Mouse (Mus musculus) embryonic facial prominence, embryonic 10.5 days (tissue): ENCODE data around the gene Anapc1. TPM values are rescaled to one million over a fixed set of nuclear protein-coding genes. Genes with fewer than 3 reads are reported as not detected.

Experiments
- DNase-seq: peaks from one replicate; pipeline ENCODE4 v3.0.0-alpha.2; 2017; ENCODE audit warnings: low spot score
- H3K27ac ChIP-seq: fragments of 300-500 bp; sonication (generic); replicated peaks from 2 replicates; pipeline ENCODE4 v1.5.1; 2016; ENCODE audit warnings: mild to moderate bottlenecking
- H3K27me3 ChIP-seq: fragments of 300-500 bp; sonication (generic); replicated peaks from 2 replicates; pipeline ENCODE4 v1.6.1; 2016; ENCODE audit warnings: low read depth, mild to moderate bottlenecking; ENCODE audit not compliant: poor library complexity, severe bottlenecking
- H3K36me3 ChIP-seq: fragments of 300-500 bp; sonication (generic); replicated peaks from 2 replicates; pipeline ENCODE4 v1.6.1; 2016; ENCODE audit warnings: mild to moderate bottlenecking, moderate library complexity
- H3K4me1 ChIP-seq: fragments of 300-500 bp; sonication (generic); 2 replicates; pipeline ENCODE4 v1.6.1; 2016
- H3K4me3 ChIP-seq: fragments of 300-500 bp; sonication (generic); 2 replicates; pipeline ENCODE4 v1.5.1; 2016; ENCODE audit warnings: mild to moderate bottlenecking, moderate library complexity
- H3K9me3 ChIP-seq: fragments of 300-500 bp; sonication (generic); 2 replicates; pipeline ENCODE4 v1.6.1; 2016; ENCODE audit warnings: mild to moderate bottlenecking
- WGBS: fragments of 180-500 bp; shearing (Covaris S2); methylation state at CpG from one replicate; pipeline ENCODE4 v1.1.7; 2016; 5-methylcytosine and 5-hydroxymethylcytosine counted together
- polyA plus RNA-seq: library from polyadenylated mRNA; unstranded; fragments of >200 nt; fragmentation: Nextera tagmentation; extraction: Ambion mirVana; gene quantifications from 2 replicates; pipeline ENCODE4 v1.2.1, GENCODE M21; 2016

The Anapc1 gene
- polyA plus RNA-seq: 83.1 and 93.4 TPM in 2 replicates

DNA sequence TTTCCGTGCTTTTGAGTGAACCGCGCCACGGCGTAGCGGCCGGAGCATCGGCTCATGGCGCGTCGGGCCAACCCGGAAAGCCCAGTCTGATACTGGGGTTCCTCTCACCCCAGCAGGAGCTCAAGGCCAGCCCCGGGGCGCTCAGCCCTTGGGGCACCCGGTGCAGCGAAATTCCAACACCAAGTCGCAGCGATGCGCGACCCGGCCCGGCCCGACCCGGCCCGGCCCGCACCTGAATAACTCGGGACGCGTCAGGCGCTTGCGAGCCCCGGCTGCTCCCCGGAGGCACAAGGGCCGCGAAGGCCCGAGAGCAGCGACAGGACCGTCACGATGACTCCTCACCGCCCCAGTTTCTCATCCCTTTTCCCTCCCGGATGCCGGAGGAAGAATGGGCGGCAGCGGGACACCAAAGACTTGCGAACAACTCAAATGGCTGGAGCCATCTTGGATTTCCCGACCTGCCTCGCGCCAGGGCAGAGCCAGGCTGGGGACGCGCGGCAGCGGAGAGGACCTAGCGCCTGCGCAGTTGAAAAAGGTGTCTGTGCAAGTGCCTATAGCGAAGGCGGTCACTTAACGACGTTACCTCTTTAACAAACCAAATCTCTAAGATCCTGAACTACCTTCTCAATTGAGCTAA is at the start of gene Anapc1:
TSS of gene Anapc1 (minus strand) at position 471 of the 637 bp plus-strand sequence.
- Histone ChIP-seq H3K27ac (peak within 1 kb of the TSS; percentile 98), H3K4me1 (peaks cover 17% of the 10 kb centered on the region), H3K4me3 (peak within 1 kb of the TSS; percentile 96), H3K9me3 (no peaks in the 10 kb centered on the region), H3K27me3 (no peaks in the 10 kb centered on the region), H3K36me3 (peaks cover 38% of the 10 kb centered on the region)
- peak; percentile 92 for DNase-seq
- WGBS: under 1% methylated on average over 58 of the region's 58 CpGs

- Histone ChIP-seq H3K9me3 (no peaks in the 10 kb centered on the region), H3K36me3 (peaks cover 64% of the 10 kb centered on the region), H3K27ac (no peak overlapping the region), H3K4me1 (peaks cover 5% of the 10 kb centered on the region), H3K27me3 (no peaks in the 10 kb centered on the region), H3K4me3 (no peak overlapping the region)
- WGBS: 78% methylated on average over 3 of the region's 3 CpGs
- no peak for DNase-seq
These were observed 47.9 kb upstream of the Anapc1 start for GRCm38 (mm10) chr2:128735089-128735488.

- 88% methylated on average over 1 of the region's 1 CpGs for WGBS
- Histone ChIP-seq H3K4me1 (peaks cover 12% of the 10 kb centered on the region), H3K27ac (no peak overlapping the region), H3K9me3 (no peaks in the 10 kb centered on the region), H3K4me3 (no peak overlapping the region), H3K27me3 (no peaks in the 10 kb centered on the region), H3K36me3 (peaks cover 46% of the 10 kb centered on the region)
- DNase-seq: no peak
These were observed 44.8 kb upstream of the Anapc1 start for GRCm38 (mm10) chr2:128731951-128732350.

- no peak for DNase-seq
- H3K36me3 ChIP-seq: peaks cover 43% of the 10 kb centered on the region
- H3K4me3 ChIP-seq: no peak overlapping the region
- no peaks in the 10 kb centered on the region for H3K27me3 ChIP-seq
- H3K4me1 ChIP-seq: peaks cover 12% of the 10 kb centered on the region
- H3K9me3 ChIP-seq: no peaks in the 10 kb centered on the region
- WGBS: 77% methylated on average over 10 of the region's 10 CpGs
- H3K27ac ChIP-seq: no peak overlapping the region
These were observed 44.3 kb upstream of the Anapc1 start for GRCm38 (mm10) chr2:128731514-128731913.

DNA sequence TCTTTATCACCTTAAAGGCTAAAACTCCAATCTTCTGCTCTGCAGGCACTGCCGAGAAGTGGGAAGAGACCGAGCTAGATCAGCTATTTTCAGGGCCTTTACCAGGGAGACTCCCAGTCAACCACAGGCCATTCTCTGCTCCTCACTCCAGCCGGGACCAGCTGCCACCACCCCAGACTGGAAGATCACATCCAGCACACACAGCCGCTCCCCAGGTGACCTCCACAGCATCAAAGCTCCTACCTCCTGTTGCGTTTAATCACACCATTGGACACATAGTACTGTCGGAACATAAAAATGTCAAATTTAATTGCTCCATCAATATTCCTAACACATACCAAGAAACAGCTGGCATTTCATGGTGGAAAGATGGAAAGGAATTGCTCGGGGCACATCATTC is 42.0 kb upstream of the Anapc1 start:
- Histone ChIP-seq H3K4me1 (peaks cover 7% of the 10 kb centered on the region), H3K4me3 (no peak overlapping the region), H3K27me3 (no peaks in the 10 kb centered on the region), H3K36me3 (peaks cover 41% of the 10 kb centered on the region), H3K27ac (no peak overlapping the region), H3K9me3 (no peaks in the 10 kb centered on the region)
- DNase-seq: no peak
- 84% methylated on average over 7 of the region's 7 CpGs for WGBS

- H3K4me3 ChIP-seq: no peak overlapping the region
- H3K36me3 ChIP-seq: peaks cover 42% of the 10 kb centered on the region
- peaks cover 7% of the 10 kb centered on the region for H3K4me1 ChIP-seq
- H3K9me3 ChIP-seq: no peaks in the 10 kb centered on the region
- H3K27ac ChIP-seq: no peak overlapping the region
- H3K27me3 ChIP-seq: no peaks in the 10 kb centered on the region
- 82% methylated on average over 4 of the region's 4 CpGs for WGBS
- no peak for DNase-seq
These were observed 40.9 kb upstream of the Anapc1 start for GRCm38 (mm10) chr2:128728066-128728465.

DNA sequence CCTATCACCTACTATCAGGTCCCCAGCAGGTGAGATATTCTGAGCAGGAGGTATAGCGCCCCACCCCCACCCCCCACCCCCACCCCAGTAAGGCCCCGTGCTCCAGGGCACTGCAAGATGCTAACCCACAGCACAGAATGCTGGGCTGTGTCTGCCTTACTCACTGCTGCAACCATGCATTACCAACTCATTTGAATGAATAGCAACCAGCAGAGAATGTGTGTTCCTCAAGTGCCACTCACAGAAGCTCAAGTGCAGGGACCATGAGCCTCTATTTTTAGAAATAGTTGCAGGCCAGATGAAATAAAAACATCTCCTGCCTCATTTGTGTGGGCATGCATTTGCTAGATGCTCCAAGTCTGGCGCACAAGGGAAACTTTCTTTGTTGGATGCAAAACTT is 40.4 kb upstream of the Anapc1 start:
- Histone ChIP-seq H3K36me3 (peaks cover 40% of the 10 kb centered on the region), H3K9me3 (no peaks in the 10 kb centered on the region), H3K27me3 (no peaks in the 10 kb centered on the region), H3K4me1 (peaks cover 7% of the 10 kb centered on the region), H3K4me3 (no peak overlapping the region), H3K27ac (no peak overlapping the region)
- WGBS: 45% methylated on average over 3 of the region's 3 CpGs
- no peak for DNase-seq

DNA sequence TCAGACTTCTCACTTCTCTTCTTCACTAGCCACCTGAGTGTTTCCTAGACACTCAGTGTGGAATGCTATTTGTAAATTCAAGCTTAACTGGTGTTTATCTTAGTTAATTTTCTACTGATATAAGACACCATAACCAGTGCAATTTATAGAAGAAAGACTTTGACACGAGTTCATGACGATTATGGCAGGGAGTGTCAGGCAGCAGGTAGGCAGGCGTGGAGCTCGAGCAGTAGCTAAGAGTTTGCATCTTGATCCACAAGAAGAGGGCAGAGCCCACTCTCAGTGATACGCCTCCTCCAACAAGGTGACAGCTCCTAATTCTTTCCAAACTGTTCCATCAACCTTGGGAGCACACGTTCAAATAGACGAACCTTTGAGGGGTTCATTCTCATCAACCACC is 39.4 kb upstream of the Anapc1 start:
- Histone ChIP-seq H3K4me1 (peaks cover 7% of the 10 kb centered on the region), H3K27ac (no peak overlapping the region), H3K27me3 (no peaks in the 10 kb centered on the region), H3K9me3 (no peaks in the 10 kb centered on the region), H3K4me3 (no peak overlapping the region), H3K36me3 (peaks cover 34% of the 10 kb centered on the region)
- no peak for DNase-seq
- WGBS: 80% methylated on average over 7 of the region's 7 CpGs

GRCm38 (mm10) chr2:128726067-128726466 is 38.9 kb upstream of the Anapc1 start:
- peaks cover 35% of the 10 kb centered on the region for H3K36me3 ChIP-seq
- H3K9me3 ChIP-seq: no peaks in the 10 kb centered on the region
- WGBS: 88% methylated on average over 5 of the region's 5 CpGs
- H3K27ac ChIP-seq: no peak overlapping the region
- H3K4me1 ChIP-seq: peaks cover 7% of the 10 kb centered on the region
- no peak for DNase-seq
- H3K4me3 ChIP-seq: no peak overlapping the region
- no peaks in the 10 kb centered on the region for H3K27me3 ChIP-seq

- peaks cover 42% of the 10 kb centered on the region for H3K36me3 ChIP-seq
- DNase-seq: no peak
- peaks cover 4% of the 10 kb centered on the region for H3K4me1 ChIP-seq
- no peaks in the 10 kb centered on the region for H3K27me3 ChIP-seq
- WGBS: 83% methylated on average over 5 of the region's 5 CpGs
- no peak overlapping the region for H3K4me3 ChIP-seq
- no peak overlapping the region for H3K27ac ChIP-seq
- no peaks in the 10 kb centered on the region for H3K9me3 ChIP-seq
These were observed 35.0 kb upstream of the Anapc1 start for GRCm38 (mm10) chr2:128722106-128722710.

GRCm38 (mm10) chr2:128719380-128719779 is 32.2 kb upstream of the Anapc1 start:
- Histone ChIP-seq H3K27me3 (no peaks in the 10 kb centered on the region), H3K9me3 (no peaks in the 10 kb centered on the region), H3K4me3 (no peak overlapping the region), H3K4me1 (peaks cover 25% of the 10 kb centered on the region), H3K36me3 (peaks cover 42% of the 10 kb centered on the region), H3K27ac (no peak overlapping the region)
- WGBS: 87% methylated on average over 2 of the region's 2 CpGs
- no peak for DNase-seq

GRCm38 (mm10) chr2:128715979-128716378 is 28.8 kb upstream of the Anapc1 start:
- H3K27me3 ChIP-seq: no peaks in the 10 kb centered on the region
- no peaks in the 10 kb centered on the region for H3K9me3 ChIP-seq
- H3K27ac ChIP-seq: peak overlapping the region; percentile 83; the same call in 1 of the 2 replicates
- WGBS: 96% methylated on average over 1 of the region's 1 CpGs
- peaks cover 46% of the 10 kb centered on the region for H3K4me1 ChIP-seq
- no peak overlapping the region for H3K4me3 ChIP-seq
- no peak for DNase-seq
- peaks cover 25% of the 10 kb centered on the region for H3K36me3 ChIP-seq

- Histone ChIP-seq H3K27ac (peak overlapping the region; percentile 83), H3K4me1 (peaks cover 57% of the 10 kb centered on the region), H3K27me3 (no peaks in the 10 kb centered on the region), H3K36me3 (peaks cover 15% of the 10 kb centered on the region), H3K4me3 (0 out of 2 replicates have a peak overlapping the region, but pooled peaks have one; percentile 6), H3K9me3 (no peaks in the 10 kb centered on the region)
- peak; percentile 59 for DNase-seq
- 53% methylated on average over 7 of the region's 7 CpGs for WGBS
These were observed 27.6 kb upstream of the Anapc1 start for GRCm38 (mm10) chr2:128714724-128715241.
